Mouse (Mus musculus) cerebellum, postnatal 25 days (tissue): Measurements from ENCODE around the gene Senp7.
A peak's percentile ranks its signal among the peaks of the same experiment; 100 is the strongest.

Source experiments
- DNase-seq, 2 experiments: peaks; one replicate each; pipeline ENCODE4 v3.0.0; 2021; ENCODE audit warnings: mixed read lengths in 2 of 2

Gene Senp7

GRCm38 (mm10) chr16:56139921-56140320 is 91.8 kb downstream of the Senp7 start:
- no peak for DNase-seq

DNA sequence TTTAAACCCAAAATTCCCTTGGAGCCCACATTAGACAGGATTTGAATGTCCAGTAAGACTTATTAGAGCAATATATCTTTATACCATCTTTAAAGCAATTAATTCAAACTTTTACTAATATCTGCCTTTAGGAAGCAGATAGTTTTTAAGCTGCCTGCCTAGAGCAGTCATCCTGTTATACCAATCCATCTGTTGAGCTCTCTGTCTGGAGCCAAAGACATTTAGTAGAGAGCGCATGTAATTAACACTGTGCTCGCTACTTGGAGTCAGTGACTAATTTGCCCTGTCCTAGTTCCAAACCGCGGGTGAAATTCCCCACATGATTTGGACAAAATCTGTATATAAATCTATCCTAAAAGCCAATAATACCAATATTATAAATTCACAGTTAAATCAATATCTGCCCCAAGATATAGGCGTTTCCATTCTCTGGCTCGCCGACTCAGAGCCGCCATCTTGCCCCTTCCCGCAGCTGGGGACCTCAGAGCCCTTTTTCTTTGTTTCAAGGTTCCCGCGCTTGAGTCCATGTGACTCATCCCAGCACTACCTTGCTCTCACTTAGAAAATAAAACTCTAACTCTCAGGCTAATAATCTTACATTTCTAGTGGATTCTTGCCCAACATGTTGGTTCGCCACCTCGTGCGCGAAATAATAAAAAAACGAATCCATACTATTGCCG is 96.9 kb downstream of the Senp7 start:
- no peak for DNase-seq

DNA sequence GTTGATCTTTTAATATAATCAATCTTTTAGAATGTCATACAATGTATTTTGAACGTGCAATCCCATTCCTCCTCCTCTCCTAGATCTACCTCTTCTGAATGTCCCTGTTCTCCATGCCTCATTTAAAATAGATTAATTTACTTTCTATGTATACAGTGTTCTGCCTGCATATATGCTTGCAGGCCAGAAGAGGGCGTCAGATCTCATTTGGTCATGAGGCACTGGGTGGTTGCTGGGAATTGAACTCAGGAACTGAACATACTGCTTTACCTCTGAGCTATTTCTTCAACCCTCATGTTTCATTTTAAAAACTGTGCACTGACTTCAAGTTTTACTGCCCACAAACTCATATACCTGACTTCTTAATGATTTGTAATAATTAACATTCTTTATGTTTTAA is 99.5 kb downstream of the Senp7 start:
- no peak for DNase-seq

DNA sequence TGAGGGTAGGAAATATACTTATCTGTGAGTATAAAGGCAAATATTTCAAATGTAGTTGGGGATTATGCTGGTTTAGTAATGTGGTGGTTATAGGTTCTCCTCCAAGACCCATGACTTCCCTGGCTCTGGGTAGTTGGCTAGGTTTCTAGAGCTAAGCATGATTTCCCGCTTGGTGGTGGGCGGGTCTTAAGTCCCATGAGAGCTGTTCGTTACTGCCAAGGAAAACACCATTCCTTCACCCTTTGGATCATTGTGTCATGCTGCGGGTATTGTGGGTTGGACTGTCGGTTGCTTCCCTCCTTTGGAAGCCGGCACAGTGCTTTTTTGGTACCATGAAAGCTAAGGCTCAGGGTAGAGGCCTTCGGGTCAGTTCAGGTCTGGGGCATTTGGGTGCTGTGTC is 115.3 kb downstream of the Senp7 start:
- no peak for DNase-seq

- no peak for DNase-seq
Observed at GRCm38 (mm10) chr16:56170247-56170646, 122.1 kb downstream of the Senp7 start.

DNA sequence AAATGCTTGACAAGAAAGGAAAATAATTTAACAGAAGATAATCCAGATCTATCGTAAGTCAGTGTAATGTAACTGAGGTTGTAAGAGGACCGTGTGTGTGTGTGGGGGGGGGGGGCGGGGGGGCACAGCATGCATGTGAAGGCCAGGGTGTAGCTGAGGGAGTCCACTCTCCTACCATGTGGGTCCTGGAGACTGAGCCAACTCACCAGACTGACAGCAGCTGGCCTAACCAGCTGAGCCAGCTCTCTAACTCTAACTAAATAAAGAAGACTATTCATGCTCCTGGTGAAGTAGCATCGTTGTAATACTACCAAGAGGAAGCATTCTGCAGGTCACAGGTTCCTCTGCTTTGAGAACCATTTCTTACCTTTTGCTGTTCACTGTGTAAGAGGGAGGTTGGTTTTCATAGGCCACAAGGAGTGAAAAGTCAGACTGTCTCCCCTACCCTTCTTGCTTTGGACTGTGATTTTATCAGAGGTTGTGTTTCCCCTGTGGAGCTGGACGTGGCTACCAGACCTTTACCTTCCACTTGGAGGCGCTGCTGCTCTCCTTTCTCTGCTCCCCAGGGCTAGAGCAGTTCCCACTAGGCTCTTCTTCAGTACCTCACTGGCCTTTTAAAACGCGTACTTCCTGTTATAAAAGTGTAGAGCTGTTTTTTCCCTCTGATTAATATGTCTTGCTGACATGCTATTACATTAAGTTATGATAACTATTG is 127.9 kb downstream of the Senp7 start:
- DNase-seq: peak; percentile 37 to 61

DNA sequence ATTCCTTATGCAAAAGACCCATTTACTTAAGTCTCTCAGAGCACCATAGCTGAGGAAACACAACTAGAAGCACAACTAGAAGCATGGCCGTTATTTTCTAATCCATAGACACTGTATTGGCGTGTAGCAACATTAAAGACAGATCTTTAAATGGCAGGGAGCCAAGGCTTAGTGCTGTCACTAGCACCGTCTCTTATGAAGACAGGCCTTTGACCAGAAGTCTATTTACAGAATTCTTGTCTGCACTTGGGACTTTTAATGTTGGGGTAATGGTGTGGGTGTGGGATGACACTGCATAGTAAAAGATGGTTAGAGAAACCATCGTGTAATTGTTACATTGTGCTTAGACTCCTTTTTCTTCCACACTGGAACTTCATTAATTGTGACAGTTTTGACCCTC is 138.7 kb downstream of the Senp7 start:
- DNase-seq: no peak

GRCm38 (mm10) chr16:56188198-56188597 is 140.1 kb downstream of the Senp7 start:
- DNase-seq: no peak

DNA sequence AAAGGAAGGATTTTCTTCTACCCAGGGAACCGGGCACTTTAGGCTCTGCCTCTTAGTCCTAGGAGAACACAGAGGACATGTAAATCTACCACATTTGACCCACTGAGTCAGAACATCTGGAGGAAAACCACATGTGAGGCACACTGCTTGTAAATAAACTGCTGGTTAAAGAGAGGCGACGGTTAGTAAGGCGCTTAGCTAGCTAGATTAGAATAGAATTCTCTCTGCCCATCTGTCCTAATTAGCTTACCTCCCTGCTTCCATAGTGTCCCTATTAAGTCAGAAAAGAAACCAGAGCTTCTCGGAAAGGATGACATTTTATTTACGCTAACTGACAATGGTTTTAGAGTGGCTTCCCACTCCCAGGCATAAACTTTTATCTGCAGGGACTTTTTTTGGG is 155.9 kb downstream of the Senp7 start, which contains the start of gene Impg2:
Gene Impg2 (plus strand): TSS at position 263 of the 400 bp plus-strand sequence.
- DNase-seq: no peak

DNA sequence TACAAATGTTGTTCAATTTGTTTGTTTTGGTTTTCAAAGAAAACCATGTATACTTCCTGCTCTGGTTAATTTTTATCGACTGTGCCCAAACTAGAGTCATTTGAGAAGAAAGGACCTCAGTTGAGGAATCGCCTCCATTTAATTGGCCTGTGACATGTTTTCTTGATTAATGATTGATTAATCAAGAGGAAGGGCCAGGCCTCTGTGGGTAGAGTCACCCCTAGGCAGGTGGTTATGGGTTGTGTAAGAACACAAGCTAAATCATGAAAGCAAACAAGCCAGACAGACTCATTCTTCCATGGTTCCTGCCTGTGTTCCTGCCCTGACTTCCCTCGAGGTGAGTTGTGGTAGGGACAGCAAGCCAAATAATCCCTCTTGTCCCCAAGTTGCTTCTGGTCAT is 164.6 kb downstream of the Senp7 start:
- no peak for DNase-seq

DNA sequence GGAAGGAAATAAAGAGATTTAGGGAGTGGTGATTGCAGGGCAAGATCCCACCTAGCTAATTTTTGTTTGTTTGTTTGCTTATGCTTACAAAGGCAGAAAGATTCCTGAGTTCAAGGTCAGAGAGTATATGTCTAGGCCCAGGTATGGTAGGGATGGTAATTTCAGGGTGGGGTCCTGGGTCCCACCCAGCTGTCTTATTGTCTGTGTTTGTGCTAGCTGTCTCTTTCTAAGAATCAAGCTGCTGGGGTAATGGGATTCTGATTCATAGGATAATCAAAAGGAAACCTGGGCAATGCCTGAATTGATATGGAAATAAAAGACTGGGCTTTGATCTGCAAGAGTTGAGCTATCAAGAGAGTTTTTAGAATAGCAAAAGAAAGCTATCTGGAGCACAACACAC is 179.5 kb downstream of the Senp7 start:
- no peak for DNase-seq

- DNase-seq: no peak
Observed at GRCm38 (mm10) chr16:56229455-56229854, 181.3 kb downstream of the Senp7 start.

DNA sequence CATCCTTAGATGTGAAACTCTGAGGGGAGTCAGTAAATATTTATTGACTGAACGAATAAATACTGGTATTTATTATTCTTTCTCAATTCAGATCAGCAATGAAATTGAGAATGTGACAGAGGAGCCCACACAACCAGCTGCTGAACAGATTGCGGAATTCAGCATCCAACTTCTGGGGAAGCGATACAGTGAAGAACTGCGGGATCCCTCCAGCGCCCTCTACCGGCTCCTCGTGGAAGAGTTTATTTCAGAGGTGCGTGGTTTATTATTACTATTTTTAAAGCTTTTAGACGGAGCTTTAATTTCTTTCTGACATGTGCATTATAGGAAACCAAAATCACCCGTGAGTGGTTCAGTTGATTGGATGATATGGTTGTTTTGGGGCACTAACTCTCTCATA is 183.2 kb downstream of the Senp7 start:
- peak in 1 of 2 experiments; percentile 19 for DNase-seq

DNA sequence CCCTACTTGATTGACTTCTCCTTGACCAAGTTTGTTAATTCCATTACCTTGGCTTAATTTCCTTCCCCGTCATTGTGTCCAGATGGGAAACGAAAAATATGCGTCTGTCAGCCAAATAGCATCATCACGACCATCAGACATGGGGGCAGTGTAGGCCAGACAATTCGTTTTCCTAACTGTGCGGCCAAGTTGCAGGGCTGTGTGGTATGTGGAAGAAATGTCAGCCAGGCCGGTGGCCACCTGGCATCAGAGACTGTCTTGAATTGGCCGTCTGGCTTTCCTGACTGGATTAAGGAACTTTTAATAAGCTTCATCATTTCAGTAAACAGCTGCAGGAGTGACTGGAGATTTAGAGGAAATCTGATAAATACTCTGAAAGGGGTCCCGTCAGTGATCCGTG is 184.6 kb downstream of the Senp7 start:
- peak; percentile 34 to 53 for DNase-seq
